In the genomic region with DNA sequence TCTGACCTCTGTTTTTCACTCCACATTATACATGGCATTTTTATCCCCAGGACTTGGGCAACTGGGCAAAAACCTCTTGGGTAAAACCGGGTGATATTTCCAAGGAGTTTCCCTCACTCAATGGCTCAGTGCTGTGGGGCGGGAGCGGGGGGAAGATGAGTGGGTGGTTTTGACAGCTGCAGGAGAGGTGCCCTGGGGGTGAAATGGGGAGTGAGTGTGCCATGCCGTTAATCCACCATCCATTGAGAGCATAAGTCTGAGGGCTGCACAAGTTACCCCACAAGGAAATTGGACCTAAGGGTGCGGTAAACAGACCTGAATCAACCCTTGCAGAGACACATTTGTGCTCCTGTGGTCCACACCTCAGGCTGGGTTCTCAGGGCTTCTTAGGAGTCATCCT, we compare ENCODE assay signal across 24 mouse cellular contexts.
"Had no signal": no experiment of that assay in that cellular context is flagged by ENCODE, and none has a peak within 500 bp of the region (broad histone marks: within the 10 kb centered on the region; RNA-seq: fewer than 3 reads in every experiment).

No protein-coding gene starts in this region.

- H3K27ac ChIP-seq: heart, adult 2 months; heart, embryonic 13.5 days; heart, embryonic 15.5 days; hindbrain, embryonic 13.5 days; hindbrain, embryonic 15.5 days; hindbrain, postnatal 0 days; layer of hippocampus, adult 2 months; left cerebral cortex, adult 2 months; limb, embryonic 13.5 days; limb, embryonic 15.5 days; liver, embryonic 12.5 days; liver, embryonic 14.5 days had no signal

- H3K36me3 ChIP-seq: heart, embryonic 13.5 days; heart, embryonic 15.5 days; hindbrain, embryonic 13.5 days; hindbrain, embryonic 15.5 days; limb, embryonic 13.5 days; limb, embryonic 15.5 days; liver, embryonic 12.5 days had no signal

- DNase-seq: gastrocnemius, postnatal 10 days; gastrocnemius, postnatal 25 days; heart, adult 11 months; heart, adult 2 months; heart, postnatal 14 days; heart, postnatal 36 days; kidney, adult 11 months; kidney, adult 2 months; kidney, postnatal 10 days; kidney, postnatal 25 days; kidney, postnatal 4 days; left cerebral cortex, postnatal 4 days had no signal

- H3K4me3 ChIP-seq: heart, adult 2 months; heart, embryonic 13.5 days; heart, embryonic 15.5 days; hindbrain, embryonic 13.5 days; hindbrain, embryonic 15.5 days; layer of hippocampus, adult 2 months; left cerebral cortex, adult 2 months; limb, embryonic 13.5 days; limb, embryonic 15.5 days; liver, embryonic 12.5 days had no signal

- H3K4me2 ChIP-seq: heart, embryonic 11.5 days; heart, embryonic 13.5 days; heart, embryonic 15.5 days; hindbrain, embryonic 13.5 days; hindbrain, embryonic 15.5 days; limb, embryonic 13.5 days; limb, embryonic 15.5 days; liver, embryonic 12.5 days had no signal

- H3K27me3 ChIP-seq: heart, embryonic 13.5 days; heart, embryonic 15.5 days; hindbrain, embryonic 13.5 days; hindbrain, embryonic 15.5 days; limb, embryonic 13.5 days; limb, embryonic 15.5 days; liver, embryonic 12.5 days had no signal
